ENCODE assay signal across 17 mouse cellular contexts in genomic region chr14:45668325-45668724, GRCm38 (mm10). TPM values are rescaled to one million over a fixed set of nuclear protein-coding genes. Genes with fewer than 3 reads are reported as not detected.
A peak's percentile ranks its signal among the peaks of the same experiment; 100 is the strongest.
DNase-seq lines count a peak whose midpoint lies in the region; ATAC-seq and TF ChIP-seq lines count a peak whose summit lies in the region.
"Had no signal": no experiment of that assay in that cellular context is flagged by ENCODE, and none has a peak within 500 bp of the region (broad histone marks: within the 10 kb centered on the region; RNA-seq: fewer than 3 reads in every experiment).

No protein-coding gene starts in this region.

- no peak for ATAC-seq in heart, embryonic 11.5 days (replicated peaks; ENCODE audit: insufficient number of reproducible peaks, low FRiP score, low TSS enrichment)
- no peak for ATAC-seq in lung, embryonic 14.5 days (ENCODE audit: insufficient read depth)
- no peak for ATAC-seq in inflammation-experienced regulatory T-cells, adult 6 months
- ATAC-seq: activated CD4-positive, CD25-positive, alpha-beta regulatory T cell, adult 4 months; forebrain, embryonic 13.5 days; hindbrain, embryonic 16.5 days; midbrain, embryonic 13.5 days had no signal

- no peak overlapping the region for H3K9ac ChIP-seq in heart, embryonic 11.5 days (ENCODE audit: low read depth, low read length)
- H3K9ac ChIP-seq in lung, embryonic 14.5 days = no peak overlapping the region
- H3K9ac ChIP-seq: embryonic facial prominence, embryonic 15.5 days; forebrain, embryonic 13.5 days; heart, embryonic 13.5 days; kidney, embryonic 15.5 days; midbrain, embryonic 13.5 days; neural tube, embryonic 12.5 days had no signal

- 82% methylated on average over 4 of the region's 4 CpGs for WGBS in heart, embryonic 11.5 days (ENCODE audit: insufficient replicate concordance)
- WGBS in lung, embryonic 14.5 days = 63% methylated on average over 4 of the region's 4 CpGs

- H3K27me3 ChIP-seq in heart, embryonic 11.5 days (ENCODE audit: control insufficient read depth, insufficient read depth, low read length) = no peaks in the 10 kb centered on the region
- no peaks in the 10 kb centered on the region for H3K27me3 ChIP-seq in lung, embryonic 14.5 days (ENCODE audit: insufficient read depth, low read length)
- H3K27me3 ChIP-seq: embryonic facial prominence, embryonic 15.5 days; forebrain, embryonic 13.5 days; heart, embryonic 13.5 days; kidney, embryonic 15.5 days; midbrain, embryonic 13.5 days; neural tube, embryonic 12.5 days had no signal

- TF ChIP-seq CTCF in lung, embryonic 14.5 days (IDR thresholded peaks at IDR 0.05; ENCODE audit: low read depth) = no peak

- no peaks in the 10 kb centered on the region for H3K36me3 ChIP-seq in heart, embryonic 11.5 days (ENCODE audit: control insufficient read depth, insufficient read depth, low read length)
- H3K36me3 ChIP-seq in lung, embryonic 14.5 days (ENCODE audit: insufficient read depth) = no peaks in the 10 kb centered on the region
- H3K36me3 ChIP-seq: embryonic facial prominence, embryonic 15.5 days; heart, embryonic 13.5 days; kidney, embryonic 15.5 days; limb, embryonic 10.5 days; midbrain, embryonic 13.5 days; neural tube, embryonic 12.5 days had no signal

- H3K27ac ChIP-seq in heart, embryonic 11.5 days (ENCODE audit: low read depth, low read length) = no peak overlapping the region
- no peak overlapping the region for H3K27ac ChIP-seq in lung, embryonic 14.5 days (ENCODE audit: low read depth)
- H3K27ac ChIP-seq: embryonic facial prominence, embryonic 15.5 days; forebrain, embryonic 13.5 days; heart, embryonic 13.5 days; kidney, embryonic 15.5 days; limb, embryonic 10.5 days; midbrain, embryonic 13.5 days; neural tube, embryonic 12.5 days had no signal

- no peak overlapping the region for H3K4me2 ChIP-seq in heart, embryonic 11.5 days
- H3K4me2 ChIP-seq in lung, embryonic 14.5 days = no peak overlapping the region
- H3K4me2 ChIP-seq: embryonic facial prominence, embryonic 15.5 days; forebrain, embryonic 13.5 days; heart, embryonic 13.5 days; kidney, embryonic 15.5 days; midbrain, embryonic 13.5 days; neural tube, embryonic 12.5 days had no signal

- H3K9me3 ChIP-seq in heart, embryonic 11.5 days (replicated peaks; ENCODE audit: control insufficient read depth, low read length) = no peaks in the 10 kb centered on the region
- H3K9me3 ChIP-seq in lung, embryonic 14.5 days (ENCODE audit: low read depth, low read length) = no peaks in the 10 kb centered on the region
- H3K9me3 ChIP-seq: embryonic facial prominence, embryonic 15.5 days; forebrain, embryonic 13.5 days; heart, embryonic 13.5 days; kidney, embryonic 15.5 days; limb, embryonic 10.5 days; midbrain, embryonic 13.5 days; neural tube, embryonic 12.5 days had no signal

- no peak overlapping the region for H3K4me3 ChIP-seq in heart, embryonic 11.5 days (ENCODE audit: low read depth, low read length)
- H3K4me3 ChIP-seq in lung, embryonic 14.5 days (ENCODE audit: low read depth, low read length) = no peak overlapping the region
- H3K4me3 ChIP-seq: embryonic facial prominence, embryonic 15.5 days; forebrain, embryonic 13.5 days; heart, embryonic 13.5 days; kidney, embryonic 15.5 days; limb, embryonic 10.5 days; midbrain, embryonic 13.5 days; neural tube, embryonic 12.5 days had no signal

- H3K4me1 ChIP-seq in heart, embryonic 11.5 days (ENCODE audit: control insufficient read depth, insufficient read depth, low read length) = no peaks in the 10 kb centered on the region
- H3K4me1 ChIP-seq in lung, embryonic 14.5 days (ENCODE audit: insufficient read depth) = no peaks in the 10 kb centered on the region
- H3K4me1 ChIP-seq: embryonic facial prominence, embryonic 15.5 days; forebrain, embryonic 13.5 days; heart, embryonic 13.5 days; kidney, embryonic 15.5 days; limb, embryonic 10.5 days; midbrain, embryonic 13.5 days; neural tube, embryonic 12.5 days had no signal

- DNase-seq in heart, adult 11 months = peak; percentile 96
- DNase-seq in NIH3T3 (ENCODE audit: low read depth) = peak; percentile 2
- peak; percentile 38 to 47 for DNase-seq in adrenal gland, postnatal 36 days
- peak; percentile 52 for DNase-seq in lung, embryonic 14.5 days
- no peak for DNase-seq in right cerebral cortex, postnatal 4 days
- no peak for DNase-seq in kidney, adult 18-20 months

RNA-seq across cellular contexts. Expression of gene Ddhd1, which starts 10.4 kb away (rescaled TPM):
- 12.6 and 13.9 TPM in 2 replicates for polyA plus RNA-seq in heart, embryonic 11.5 days (2014; fragmentation: Nextera tagmentation; extraction: Ambion mirVana)
- total RNA-seq in adrenal gland, postnatal 36 days (2021) = 10 to 100 TPM; 18.7 to 18.9 TPM
- 7.2 and 8.5 TPM in 2 replicates for polyA plus RNA-seq in lung, embryonic 14.5 days (2014; fragmentation: Nextera tagmentation; extraction: Ambion mirVana)
- 10 to 100 TPM; 10.9 to 20.3 (median 13.7) TPM for polyA plus RNA-seq in inflammation-experienced regulatory T-cells, adult 6 months (2017; shearing (Covaris generic))

Comparison
In these comparisons a context has a peak if more than half of its experiments do, and no peak if none do; other contexts are left out.
1. DNase-seq: peak in heart, adult 11 months (single experiment), NIH3T3 (single experiment), adrenal gland, postnatal 36 days (2 of 2) and lung, embryonic 14.5 days (single experiment); none in right cerebral cortex, postnatal 4 days (single experiment) and kidney, adult 18-20 months (single experiment).